Mouse (Mus musculus) retina, adult 2 months (tissue): Measurements from ENCODE around the gene Stx12.
"Not testable (repeated sequence)": the region's sequence is repeated elsewhere in the genome, so short reads cannot be mapped to it uniquely, and the experiment has no call there.

ENCODE experiments used
- DNase-seq: peaks from one replicate; pipeline ENCODE4 v3.0.0-alpha.2; 2012; ENCODE audit warnings: low read depth, low spot score

The Stx12 gene

GRCm38 (mm10) chr4:132884064-132884843 lies at the start of gene Stx12:
Gene Stx12 (minus strand): TSS chr4:132884509.
- DNase-seq = peak; percentile 67

- no peak for DNase-seq
These were observed 48.6 kb upstream of the Stx12 start for GRCm38 (mm10) chr4:132932752-132933404.

- DNase-seq = no peak
These were observed 46.5 kb upstream of the Stx12 start for GRCm38 (mm10) chr4:132930784-132931183.

- not testable (repeated sequence) for DNase-seq
These were observed 42.2 kb upstream of the Stx12 start for GRCm38 (mm10) chr4:132926520-132926919.

DNA sequence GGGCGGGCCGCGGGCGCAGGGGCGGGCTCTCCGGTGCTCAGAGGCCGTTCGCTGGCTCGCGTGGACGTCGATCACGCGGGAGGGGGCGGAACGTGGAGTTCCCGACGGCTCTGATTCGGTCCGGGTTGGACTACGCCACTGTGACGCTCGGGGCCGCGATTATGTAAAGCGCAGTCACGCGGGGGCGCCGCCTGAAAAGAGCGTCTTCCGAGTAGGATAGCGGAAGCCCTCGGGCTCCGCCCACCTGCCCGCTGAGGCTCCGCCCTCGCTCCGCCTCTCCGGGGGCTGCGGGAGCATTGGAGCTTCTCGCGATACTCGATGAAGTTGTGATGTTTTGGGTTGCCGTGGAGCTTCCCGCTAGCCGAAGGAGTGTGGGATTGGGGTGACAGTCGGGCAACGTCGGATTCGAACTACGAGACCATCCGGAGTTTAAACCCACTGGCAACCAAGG lies 38.3 kb upstream of the Stx12 start, which contains the start of gene Fam76a:
Fam76a (minus strand) TSS at position 1 of the 451 bp plus-strand sequence.
- DNase-seq = peak; percentile 98

DNA sequence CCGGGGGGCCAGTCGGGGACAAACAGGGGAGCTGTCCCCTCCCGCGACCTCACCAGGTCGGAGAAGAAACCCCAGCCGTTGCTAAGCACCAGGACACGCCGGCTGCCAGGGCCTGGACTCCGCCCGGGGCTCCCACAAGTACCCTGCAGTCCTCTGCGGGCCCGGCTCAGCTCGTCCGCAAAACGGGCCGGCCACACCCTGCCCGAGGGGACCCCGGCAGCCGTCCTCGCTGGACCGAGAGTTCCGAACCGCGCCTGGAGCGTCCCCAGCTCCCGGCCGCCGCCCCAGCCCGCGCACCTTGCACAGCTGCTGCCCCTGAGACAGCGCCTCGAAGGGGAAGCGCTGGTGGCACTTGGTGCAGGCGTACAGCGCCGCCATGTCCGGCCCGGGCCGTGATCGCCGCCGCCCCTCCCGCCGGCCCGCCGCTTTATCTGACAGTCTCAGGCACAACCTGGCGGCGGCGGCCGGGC lies 37.8 kb upstream of the Stx12 start:
- DNase-seq = no peak

GRCm38 (mm10) chr4:132921488-132921887 lies 37.2 kb upstream of the Stx12 start:
- DNase-seq = no peak

- DNase-seq = no peak
These were observed 35.9 kb upstream of the Stx12 start for GRCm38 (mm10) chr4:132920171-132920570.

- DNase-seq = not testable (repeated sequence)
These were observed 34.2 kb upstream of the Stx12 start for GRCm38 (mm10) chr4:132918493-132918892.

GRCm38 (mm10) chr4:132912156-132912555 lies 27.8 kb upstream of the Stx12 start:
- DNase-seq = no peak

DNA sequence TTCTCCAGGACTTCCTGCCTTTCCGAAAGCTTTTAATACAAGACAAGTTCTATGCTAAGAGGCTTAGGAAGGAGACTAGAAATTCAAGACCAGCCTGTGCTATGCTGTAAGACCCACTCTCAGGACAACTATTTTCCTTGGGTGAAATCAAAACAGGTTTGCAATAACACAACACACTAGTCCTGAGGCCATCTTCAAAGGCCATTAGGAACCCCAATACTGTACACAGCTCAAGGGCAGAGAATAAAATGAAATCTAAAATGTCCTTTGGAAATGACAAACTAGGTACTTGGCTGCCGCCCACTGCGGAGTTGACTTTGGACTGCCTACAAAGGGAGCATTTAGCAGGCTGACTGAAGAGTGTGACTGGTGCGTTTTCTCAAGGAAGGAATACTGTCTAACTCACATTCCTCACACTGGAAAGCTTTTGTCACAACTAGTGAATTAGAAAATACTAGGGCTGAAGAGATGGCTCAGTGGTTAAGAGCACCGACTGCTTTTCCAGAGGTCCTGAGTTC lies 21.6 kb upstream of the Stx12 start:
- no peak for DNase-seq

- no peak for DNase-seq
These were observed 20.5 kb upstream of the Stx12 start for GRCm38 (mm10) chr4:132904765-132905309.

DNA sequence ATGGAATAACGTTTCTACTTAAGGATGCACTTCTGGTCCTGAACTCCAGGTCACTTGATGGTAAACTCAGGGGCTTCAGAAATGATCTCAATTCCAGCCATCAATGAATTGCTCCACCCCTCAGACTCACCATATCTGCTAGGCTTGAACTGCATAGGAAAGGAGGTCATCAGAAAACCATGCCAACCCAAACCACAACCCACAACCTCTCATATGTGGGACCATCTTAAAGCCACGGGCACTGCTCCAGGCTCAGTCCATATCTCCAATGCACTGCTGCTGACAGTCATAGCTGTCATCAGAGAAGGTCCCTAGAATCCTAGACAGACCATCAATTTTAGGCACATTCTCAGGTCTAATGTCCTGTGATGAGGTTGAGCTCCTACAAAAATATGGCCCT lies 19.8 kb upstream of the Stx12 start:
- DNase-seq = no peak

DNA sequence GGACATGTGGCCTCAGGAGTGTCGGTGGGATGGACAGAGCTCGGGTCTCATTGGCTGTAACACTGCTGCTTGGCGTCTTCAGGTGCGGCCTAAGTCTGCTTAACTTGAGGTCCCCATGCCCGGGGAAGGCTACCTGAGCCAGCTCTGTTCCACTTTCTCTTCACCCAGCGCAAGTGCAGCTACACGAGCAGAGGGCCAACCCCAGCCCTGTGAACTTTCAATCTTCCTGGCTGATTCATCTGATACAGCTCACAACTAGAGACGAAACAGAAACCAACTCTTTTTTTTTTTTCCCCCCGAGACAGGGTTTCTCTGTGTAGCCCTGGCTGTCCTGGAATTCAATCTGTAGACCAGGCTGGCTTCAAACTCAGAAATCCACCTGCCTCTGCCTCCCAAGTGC lies 13.9 kb upstream of the Stx12 start:
- no peak for DNase-seq

DNA sequence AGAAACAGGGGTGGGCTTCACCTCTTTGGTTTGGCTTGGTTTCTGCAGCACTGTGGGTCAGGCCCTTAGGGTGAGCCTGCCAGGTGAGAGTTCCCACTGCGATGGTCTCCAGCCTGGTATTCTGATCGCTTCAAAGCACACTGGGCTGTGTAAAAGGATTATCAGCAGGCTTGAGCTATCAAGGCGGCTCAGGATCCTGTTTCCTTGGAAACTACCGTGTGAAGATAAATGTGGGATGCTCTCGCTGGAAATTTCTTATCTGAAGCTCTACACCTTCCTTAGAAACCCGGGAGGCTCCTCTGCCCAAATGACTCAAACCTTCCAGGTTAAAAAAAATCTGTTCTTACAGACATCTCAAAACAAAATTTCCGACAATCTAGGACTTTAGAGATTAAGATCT lies 10.1 kb upstream of the Stx12 start:
- DNase-seq = no peak

DNA sequence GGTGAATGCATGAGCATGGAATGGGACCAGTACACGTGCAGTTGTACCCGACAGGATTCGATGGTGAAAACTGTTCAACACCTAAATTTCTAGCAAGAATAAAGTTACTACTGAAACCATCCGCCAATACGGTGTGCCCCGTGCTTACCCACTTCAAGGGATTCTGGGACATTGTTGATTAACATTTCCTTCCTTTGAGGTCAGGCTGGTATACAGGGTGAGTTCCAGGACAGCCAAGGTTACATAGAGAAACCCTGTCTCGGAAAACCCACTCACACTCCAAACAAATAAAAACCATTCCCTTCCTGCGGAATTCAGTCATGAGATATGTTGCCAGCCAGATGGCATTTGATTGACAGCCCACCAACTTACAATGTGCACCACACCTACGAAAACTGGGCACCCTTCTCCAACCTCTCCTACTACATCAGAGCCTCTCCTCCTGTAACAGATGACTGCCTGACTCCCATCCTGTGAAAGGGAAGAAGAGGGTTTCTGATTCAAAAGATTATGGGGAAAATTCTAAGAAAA lies 600 bp upstream of the Stx12 start:
- DNase-seq = no peak

- DNase-seq = no peak
These were observed 697 bp downstream of the Stx12 start for GRCm38 (mm10) chr4:132883561-132884063.

DNA sequence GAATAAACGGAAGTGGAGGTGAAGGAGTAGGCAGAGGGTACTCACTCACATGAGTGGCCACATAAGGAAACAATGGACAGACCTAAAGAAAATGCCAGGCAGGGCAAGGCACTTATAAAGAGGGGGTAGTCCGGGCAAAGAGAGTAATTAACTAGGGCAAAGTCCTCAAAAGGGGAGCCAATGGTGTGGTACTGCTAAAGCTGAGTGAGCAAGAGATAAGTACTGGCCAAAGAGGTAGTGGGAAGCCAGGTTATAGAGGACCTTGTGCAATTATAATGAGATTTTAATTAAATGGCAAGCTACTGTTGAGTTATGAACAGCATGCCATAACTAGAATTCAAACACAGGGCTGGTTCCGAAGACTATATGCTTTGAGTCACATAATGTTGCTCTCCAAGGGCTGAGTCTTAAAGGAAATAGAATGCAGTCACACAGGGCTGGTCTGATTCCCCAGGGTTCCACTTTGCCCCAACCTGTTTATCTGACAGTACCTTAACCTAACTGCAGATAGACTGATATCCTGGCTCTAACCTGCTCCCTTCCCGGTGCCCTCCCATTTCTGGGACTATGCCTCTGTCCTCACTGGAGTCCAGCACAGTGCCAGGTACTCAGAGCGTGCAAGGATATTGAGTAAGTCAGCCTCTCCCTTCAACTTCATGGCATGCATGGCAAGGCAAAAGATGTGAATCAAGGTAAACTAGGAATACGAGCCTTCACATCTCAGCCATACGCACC lies 9.8 kb downstream of the Stx12 start:
- DNase-seq = no peak

DNA sequence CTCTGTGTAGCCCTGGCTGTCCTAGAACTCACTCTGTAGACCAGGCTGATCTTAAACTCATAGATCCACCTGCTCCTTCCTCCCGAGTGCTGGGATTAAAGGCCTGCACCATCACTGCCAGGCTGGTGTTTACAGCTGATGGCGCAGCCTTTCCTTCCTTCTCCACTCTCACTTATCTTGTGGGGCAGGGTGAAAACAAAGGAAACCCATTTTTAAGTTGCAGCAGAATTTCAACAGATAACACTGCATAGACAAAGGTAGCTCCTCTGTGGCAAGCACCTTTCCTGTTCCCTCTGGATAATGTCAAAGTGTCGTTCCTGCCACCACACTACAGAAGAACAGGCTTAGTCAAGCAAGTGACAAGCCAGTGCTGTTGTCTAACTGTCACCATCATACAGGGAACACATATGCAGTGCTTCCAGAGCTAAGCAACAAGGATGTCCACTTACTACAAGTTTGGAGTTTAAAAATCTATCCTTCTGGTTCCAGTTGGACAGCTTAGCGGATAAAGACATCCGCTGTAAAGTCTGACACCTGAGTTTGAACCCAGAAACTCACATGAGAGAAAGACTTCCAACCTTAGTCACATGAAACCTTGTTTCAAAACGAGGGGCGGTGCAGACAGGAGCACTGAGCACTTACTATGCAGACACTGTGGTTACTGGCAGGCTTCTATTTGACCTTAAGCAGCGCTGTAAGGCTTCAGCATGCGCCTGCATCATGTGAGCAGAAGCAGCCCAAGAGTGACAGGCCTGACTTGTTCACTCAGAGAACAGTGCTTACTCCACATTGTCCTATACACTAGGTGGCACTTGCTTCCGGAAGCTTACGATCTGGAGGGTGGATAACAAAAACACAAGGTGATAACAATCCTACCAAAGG lies 10.6 kb downstream of the Stx12 start:
- no peak for DNase-seq

- no peak for DNase-seq
These were observed 13.2 kb downstream of the Stx12 start for GRCm38 (mm10) chr4:132871116-132871515.
